Mouse (Mus musculus) embryo, embryonic 11.5 days (tissue): ENCODE measurements around the gene Rasal2.

Experiments
- DNase-seq: peaks from one replicate; pipeline ENCODE4 v3.0.0-alpha.2; 2012; ENCODE audit warnings: low read depth, low spot score

Gene Rasal2

GRCm38 (mm10) chr1:157343519-157343918, 68.9 kb downstream of the Rasal2 start:
- DNase-seq: no peak

- no peak for DNase-seq
Measured at GRCm38 (mm10) chr1:157334834-157335233, 77.6 kb downstream of the Rasal2 start.

GRCm38 (mm10) chr1:157328068-157328467, 84.3 kb downstream of the Rasal2 start:
- no peak for DNase-seq

- no peak for DNase-seq
Measured at GRCm38 (mm10) chr1:157323091-157323490, 89.3 kb downstream of the Rasal2 start.

GRCm38 (mm10) chr1:157318896-157319295, 93.5 kb downstream of the Rasal2 start:
- DNase-seq: no peak

- no peak for DNase-seq
Measured at GRCm38 (mm10) chr1:157301266-157301665, 111.1 kb downstream of the Rasal2 start.

GRCm38 (mm10) chr1:157299559-157299958, 112.8 kb downstream of the Rasal2 start:
- DNase-seq: no peak

- no peak for DNase-seq
Measured at GRCm38 (mm10) chr1:157298990-157299389, 113.4 kb downstream of the Rasal2 start.

GRCm38 (mm10) chr1:157297137-157297536, 115.3 kb downstream of the Rasal2 start:
- DNase-seq: no peak

GRCm38 (mm10) chr1:157295868-157296267, 116.5 kb downstream of the Rasal2 start:
- DNase-seq: no peak

GRCm38 (mm10) chr1:157290173-157290572, 122.2 kb downstream of the Rasal2 start:
- no peak for DNase-seq

GRCm38 (mm10) chr1:157289251-157289650, 123.1 kb downstream of the Rasal2 start:
- DNase-seq: no peak

- peak; percentile 20 for DNase-seq
Measured at GRCm38 (mm10) chr1:157286561-157286960, 125.8 kb downstream of the Rasal2 start.

- no peak for DNase-seq
Measured at GRCm38 (mm10) chr1:157285366-157285765, 127.0 kb downstream of the Rasal2 start.

GRCm38 (mm10) chr1:157280781-157281180, 131.6 kb downstream of the Rasal2 start:
- DNase-seq: no peak

GRCm38 (mm10) chr1:157275672-157276307, 136.6 kb downstream of the Rasal2 start:
- DNase-seq: no peak

GRCm38 (mm10) chr1:157267894-157268293, 144.5 kb downstream of the Rasal2 start:
- DNase-seq: no peak

- DNase-seq: no peak
Measured at GRCm38 (mm10) chr1:157256562-157256961, 155.8 kb downstream of the Rasal2 start.

- no peak for DNase-seq
Measured at GRCm38 (mm10) chr1:157255776-157256175, 156.6 kb downstream of the Rasal2 start.

- no peak for DNase-seq
Measured at GRCm38 (mm10) chr1:157253600-157254490, 158.6 kb downstream of the Rasal2 start.

- no peak for DNase-seq
Measured at GRCm38 (mm10) chr1:157248112-157248511, 164.3 kb downstream of the Rasal2 start.

GRCm38 (mm10) chr1:157247341-157247740, 165.1 kb downstream of the Rasal2 start:
- no peak for DNase-seq

- DNase-seq: no peak
Measured at GRCm38 (mm10) chr1:157246779-157247178, 165.6 kb downstream of the Rasal2 start.
